Mouse (Mus musculus): ENCODE results near the gene Syn2.
"Not testable (repeated sequence)": the region's sequence is repeated elsewhere in the genome, so short reads cannot be mapped to it uniquely, and the experiment has no call there.

Syn2 gene

DNA sequence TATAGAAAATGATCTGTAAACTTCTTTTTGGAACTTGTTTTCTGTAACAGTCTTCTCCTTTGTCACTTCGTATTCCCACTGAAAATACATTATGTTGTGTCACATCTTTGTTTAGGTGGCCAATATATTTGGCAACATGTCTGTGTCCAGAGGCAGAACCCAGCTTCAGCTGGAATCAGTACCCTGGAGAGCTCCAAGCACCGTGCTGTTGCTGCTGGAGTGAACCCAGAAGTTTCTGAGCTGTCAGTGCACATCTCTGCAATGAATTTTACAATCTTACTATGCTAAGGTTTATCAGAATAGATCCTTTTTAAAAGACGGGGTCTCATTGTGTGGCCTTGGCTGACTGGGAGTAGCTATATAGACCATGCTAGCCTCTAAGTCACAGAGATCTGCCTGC is 44.1 kb downstream of the Syn2 start:
- DNase-seq: peak in 1 of 2 experiments; percentile 28

DNA sequence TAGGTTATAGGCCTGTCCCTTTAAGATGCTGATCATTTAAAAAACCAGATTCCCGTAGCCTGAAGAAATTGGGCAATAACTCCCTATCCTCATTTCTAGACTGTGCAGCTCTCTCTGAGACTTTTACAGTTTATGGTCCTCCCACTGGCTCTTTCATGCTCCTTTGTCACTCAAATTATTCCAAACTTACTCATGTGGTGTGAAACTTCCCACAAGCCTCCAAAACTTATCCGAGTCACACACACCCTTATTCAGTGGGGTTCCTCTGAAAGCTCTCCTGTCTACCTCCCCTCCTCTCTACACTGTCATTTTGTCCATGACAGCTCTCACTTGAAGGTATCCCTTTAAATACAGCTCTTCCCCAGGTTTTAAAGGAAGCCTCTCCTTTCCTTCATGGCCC is 46.4 kb downstream of the Syn2 start:
- DNase-seq: no peak

DNA sequence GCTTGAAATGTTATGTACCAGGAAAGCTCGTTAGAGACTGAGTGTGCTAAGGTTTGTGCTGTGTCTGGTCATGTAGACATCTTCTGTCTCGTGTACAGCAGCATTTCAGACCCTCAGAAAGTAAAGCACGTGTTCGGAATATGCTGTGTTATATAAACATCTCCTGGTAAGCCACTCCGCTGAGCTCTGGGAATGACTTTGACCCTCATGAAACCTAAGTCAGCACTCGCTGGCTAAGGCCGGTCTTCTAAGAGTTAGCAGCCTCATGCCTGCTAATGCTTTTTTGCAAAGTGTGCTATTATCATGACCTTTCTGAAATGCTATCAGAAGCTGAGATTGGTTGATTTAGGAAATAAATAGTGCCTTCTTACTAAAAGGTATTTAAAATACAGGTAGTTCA is 56.4 kb downstream of the Syn2 start:
- DNase-seq: peak; percentile 38 to 65

DNA sequence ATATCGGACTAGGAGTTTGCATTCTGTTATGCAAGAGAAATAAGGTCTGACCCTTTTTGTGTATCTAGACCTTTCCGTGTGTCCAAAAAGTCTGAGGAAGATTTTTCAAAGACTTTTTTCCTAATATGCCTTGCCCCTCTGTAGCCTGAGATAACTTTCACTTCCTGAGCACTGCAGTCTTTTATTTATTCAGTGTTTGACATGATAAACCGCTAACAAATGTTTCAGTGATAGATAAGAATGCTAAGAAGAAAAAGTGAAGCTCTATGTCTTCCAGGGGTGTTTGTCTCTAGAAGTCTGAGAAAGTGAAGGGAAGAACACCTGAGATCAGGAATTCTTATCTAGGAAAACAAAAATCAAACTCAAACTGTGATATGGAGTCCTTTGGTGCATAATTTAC is 66.1 kb downstream of the Syn2 start:
- DNase-seq: no peak

DNA sequence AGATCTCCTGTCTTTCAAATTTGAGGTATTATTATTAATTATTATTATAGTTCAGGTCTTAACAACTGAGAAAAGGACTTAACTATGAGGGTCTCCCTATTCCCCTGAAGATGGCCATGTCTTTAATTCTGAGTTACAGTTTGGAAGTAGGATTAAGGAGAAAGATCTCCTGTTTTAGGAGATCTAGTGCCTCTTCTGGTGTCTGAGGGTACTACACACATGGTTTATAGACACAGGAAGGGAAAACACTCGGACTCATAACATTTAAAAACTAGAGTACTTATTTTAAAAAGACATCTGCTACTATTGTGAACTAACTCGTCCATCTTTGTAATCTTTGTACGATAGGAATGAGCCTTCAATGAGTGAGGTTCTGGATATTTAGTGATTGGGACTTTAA is 68.3 kb downstream of the Syn2 start:
- DNase-seq: no peak

DNA sequence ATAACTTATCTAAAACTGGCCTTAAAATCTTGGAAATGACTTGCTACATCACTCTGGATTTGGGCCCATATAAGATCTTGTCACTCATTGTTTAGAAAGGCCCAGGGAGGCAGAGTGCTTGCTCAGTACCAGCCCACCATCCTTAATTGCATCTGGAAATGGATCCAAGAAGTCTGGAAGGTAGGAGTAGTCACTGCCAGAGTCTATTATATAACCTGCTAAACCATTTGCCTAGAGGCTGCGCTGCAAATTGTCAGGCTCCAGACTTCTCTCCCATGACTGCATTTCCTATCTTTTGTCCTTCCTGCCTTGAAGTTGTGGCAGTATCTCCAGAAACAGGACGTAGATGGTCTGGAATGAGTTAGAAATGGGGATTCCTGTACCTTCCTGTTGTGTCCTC is 75.5 kb downstream of the Syn2 start:
- no peak for DNase-seq

DNA sequence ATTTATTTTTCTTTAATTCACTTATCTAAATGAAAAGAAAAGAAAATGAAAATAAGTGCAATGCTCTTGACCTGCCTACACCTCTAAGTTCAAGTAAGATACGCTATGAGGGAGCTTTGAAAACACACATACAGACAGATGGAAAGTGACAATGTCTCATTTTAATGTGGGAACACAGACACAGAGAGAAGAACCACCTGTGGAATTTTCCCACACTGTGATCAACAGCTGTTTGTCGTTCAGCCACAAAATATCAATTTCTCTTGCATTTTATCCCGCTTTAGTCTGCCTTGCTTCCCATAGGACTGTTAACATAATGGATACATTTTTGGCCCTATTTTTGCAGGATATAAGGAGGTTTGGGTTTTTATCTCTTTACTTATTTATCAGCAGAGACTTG is 76.1 kb downstream of the Syn2 start:
- DNase-seq: no peak

DNA sequence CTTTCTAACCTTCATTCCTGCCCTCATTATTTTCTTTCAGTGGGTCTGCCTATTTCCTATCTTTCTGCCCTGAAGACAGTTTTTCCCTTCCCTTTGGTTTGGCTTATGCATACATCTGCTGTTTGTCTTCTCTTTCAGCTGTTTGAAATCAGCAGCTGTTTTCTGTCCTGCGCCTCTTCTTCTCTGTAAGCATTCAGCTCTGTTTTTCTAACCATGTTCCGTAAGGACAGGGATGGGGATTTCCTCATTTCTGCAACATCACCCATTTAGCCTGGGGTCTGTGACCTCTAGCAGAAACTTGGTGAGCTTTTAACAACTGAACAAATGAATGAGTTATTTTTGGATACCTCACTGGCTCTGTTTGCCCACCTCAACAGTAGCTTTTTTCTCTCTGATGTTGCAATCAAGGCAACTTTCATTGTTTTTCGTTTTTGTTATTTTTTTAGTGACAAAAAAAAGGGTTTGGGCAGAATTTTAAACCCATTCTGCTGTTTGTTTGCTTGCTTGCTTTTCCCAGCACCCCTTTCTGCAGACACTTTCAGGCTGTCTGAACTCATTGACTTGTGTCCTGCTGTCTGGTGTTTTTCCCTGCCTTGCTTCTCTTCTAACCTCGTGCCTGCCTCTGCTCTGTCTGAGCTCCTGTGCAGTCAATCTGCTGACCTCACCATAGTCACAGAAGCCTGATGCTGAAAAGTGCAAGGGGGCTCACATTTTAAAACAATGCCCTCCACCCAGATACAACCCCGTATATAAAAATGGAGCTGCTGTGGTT is 77.6 kb downstream of the Syn2 start:
- no peak for DNase-seq

DNA sequence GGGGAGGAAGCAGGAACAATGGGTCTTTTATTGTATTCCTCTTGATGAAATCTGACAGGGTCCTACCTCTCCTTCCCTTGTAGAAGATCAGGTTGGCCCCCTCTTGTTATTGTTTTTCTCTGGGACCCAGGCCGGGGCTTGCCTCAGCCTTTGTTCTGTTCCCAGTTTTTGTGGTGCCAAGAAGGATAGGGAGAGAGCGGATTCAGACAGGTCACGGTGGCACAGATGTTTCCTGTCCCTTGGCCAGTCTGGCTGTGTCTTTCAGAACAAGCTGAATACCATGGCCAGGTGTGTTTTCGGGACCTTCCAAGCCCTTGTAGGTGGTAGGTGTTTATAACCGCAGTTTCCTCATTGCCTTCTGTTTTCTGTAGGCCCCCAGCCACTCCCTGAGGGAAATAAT is 78.4 kb downstream of the Syn2 start:
- DNase-seq: no peak

DNA sequence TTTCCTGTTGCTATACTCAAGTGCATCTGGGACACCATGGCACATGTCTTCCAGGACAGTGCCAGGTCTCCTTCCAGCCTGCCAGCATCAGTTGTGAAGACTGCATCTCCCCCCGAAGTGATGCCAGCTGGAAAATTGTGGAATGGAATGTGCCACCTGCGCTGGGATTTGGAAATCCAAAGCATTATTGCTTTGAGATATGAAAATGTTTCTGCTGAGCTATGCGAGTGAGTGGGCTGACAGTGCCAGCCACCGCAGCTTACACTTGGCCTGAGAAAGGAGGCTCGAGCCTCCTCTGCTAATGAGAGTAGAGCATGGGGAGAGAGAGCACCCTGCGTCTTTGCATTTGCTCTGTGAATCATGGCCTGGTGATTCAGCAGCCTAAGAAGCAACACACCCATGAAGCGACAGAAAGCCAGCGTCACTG is 86.5 kb downstream of the Syn2 start:
- DNase-seq: no peak

DNA sequence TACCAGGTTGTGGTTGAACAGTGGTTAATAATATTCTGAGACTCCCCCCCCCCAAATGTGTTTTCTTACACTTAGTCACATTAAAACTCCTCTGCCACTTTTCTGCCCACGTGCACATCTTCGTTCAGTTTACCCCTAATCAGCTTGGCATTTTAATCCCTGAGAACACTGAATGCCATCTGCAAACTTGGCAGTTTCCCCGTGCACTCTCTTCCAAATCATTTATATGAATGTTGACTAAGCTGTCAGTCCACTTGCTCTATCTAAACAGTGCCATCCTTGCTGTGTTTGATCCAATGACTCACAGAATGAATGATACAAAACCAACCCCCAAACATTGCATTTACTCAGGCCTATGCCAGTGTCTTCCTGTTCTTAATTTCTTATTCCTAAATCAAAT is 90.8 kb downstream of the Syn2 start:
- no peak for DNase-seq

DNA sequence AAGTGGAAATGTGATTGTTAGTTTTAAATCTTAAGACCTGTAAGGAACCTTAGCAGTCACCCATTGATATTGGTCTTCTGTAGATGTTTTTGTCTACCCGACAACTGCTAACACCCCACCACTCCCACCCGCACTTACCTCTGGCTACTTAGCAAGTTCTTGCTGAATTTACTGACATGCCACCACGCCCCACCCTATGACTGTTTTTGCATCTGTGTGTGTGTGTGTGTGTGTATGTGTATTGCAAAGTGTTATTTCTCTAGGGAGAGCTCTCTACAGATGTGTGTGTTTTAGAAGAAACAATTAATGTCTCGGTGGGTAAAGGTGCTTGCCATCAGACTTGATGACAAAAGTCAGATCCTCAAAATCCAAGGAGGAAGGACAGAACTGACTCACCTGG is 92.3 kb downstream of the Syn2 start, which contains the start of gene Gm17482:
Gm17482 (plus strand) TSS at position 301 of the 400 bp plus-strand sequence.
- no peak for DNase-seq

DNA sequence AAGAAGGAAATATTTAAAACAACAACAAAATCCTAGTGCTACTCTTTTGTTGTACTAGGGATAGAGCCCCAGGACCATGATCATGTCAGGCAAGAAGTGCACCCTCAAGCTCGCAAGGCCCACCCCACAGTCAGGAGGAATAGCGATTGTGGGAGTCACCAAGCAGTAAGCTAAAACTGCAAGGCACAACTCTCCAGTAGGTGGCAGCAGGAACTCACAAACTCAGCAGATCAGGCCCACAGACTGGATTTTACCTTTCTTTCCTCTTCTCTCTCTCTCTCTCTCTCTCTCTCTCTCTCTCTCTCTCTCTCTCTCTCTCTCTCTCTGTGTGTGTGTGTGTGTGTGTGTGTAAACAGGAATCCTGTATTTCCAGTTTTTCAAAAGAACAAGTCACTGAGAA is 92.8 kb downstream of the Syn2 start:
- DNase-seq: peak; percentile 41 to 84

DNA sequence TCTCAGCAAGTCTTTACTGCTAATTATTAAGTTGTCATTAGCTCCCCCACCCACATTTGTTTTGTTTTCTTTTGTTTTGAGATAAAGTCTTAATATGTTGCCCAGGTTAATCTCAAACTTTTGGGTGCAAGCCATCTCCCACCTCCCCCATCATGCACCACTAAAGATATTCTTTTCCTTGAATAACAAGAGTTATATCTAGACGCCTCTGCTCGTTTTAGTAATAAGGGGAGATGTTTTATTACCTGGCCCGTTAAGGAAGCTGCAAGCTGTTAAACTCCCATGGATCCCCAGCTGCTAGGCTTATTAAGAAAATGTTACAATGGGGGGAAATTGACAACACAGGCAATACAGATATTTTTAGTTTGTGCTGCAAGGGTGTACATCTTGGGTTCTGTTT is 95.9 kb downstream of the Syn2 start:
- no peak for DNase-seq

DNA sequence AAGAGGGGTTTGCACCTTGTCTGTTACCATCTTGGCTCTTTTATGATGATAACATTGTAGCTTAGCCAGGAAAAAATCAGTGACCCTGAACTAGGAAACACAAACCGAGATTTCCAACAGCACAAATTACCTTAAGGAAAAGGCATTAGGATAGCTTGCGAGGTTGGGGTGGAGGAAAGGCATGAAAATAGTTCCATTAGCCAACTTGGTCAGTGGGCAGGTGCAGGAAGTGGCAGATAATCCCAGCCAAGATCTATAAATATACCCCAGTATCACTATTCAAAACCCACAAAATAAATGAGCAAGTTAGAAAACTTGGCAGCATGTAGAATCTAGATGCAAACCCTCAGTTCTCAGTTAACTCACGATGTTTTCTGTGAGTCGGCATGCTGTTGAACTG is 97.1 kb downstream of the Syn2 start:
- DNase-seq: no peak

DNA sequence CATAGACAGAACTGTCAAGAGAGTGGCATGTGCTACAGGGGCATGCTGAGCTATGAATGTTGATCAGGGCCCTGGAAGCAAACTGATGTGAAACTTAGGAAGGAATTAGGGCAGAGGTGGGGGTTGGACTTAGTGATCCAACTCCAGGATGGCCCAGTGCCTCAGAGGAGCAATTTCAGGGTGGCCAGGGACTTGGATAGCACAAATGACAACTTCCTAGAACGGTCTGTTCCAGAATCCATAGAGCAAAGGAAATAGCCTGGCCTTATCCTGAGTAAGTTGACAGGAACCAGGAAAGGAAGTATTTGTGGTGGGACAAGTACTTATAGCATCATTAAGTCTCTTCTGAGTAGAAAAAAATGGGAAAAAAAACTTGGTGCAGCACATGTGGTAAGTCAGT is 97.9 kb downstream of the Syn2 start:
- DNase-seq: no peak

DNA sequence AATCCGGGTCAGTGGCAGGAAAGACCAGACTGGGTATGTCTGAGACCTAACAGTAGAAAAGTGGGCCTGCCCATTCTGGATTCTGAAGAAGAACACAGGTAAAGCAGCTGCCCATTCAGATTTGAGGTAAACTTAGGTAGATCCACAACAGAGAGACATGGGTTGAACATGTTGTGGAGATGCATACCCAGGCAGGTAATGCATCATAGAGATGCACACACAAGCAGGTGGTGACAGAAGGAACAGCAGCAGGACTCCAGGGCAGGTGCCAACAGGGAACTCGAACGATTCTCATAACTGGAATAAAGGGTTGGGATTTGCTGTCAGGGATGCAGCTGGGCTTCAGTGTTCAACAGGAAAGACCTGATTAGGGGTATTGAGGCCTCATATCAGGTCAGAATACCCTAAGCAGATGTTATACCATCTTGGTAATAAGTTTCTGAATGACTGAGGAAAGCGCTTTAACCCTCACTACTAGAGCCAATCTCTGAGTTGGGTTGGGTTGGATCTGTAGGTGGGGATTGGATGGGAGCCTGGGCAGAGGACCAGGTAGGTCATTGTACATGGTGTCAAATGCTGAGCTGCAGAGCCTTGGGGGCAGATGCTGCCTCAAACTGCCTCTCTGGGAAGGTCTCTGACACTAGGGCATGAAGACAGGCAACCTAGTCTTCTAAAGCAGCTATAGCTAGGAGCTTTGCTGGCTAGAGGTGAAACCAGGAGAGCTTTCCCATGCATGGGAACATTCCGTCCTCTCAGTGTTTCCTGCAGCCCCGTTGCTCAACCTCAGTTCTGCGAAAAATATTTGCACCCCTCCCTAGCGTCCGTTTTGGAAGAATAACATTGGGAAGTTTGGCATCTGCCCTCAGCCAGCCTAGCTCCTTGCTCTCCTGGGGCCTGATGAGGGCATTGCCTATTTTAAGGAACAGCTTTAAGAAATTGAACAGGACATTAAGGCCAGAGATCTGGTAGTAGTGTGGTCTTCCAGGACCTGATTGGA is 103.6 kb downstream of the Syn2 start:
- no peak for DNase-seq

DNA sequence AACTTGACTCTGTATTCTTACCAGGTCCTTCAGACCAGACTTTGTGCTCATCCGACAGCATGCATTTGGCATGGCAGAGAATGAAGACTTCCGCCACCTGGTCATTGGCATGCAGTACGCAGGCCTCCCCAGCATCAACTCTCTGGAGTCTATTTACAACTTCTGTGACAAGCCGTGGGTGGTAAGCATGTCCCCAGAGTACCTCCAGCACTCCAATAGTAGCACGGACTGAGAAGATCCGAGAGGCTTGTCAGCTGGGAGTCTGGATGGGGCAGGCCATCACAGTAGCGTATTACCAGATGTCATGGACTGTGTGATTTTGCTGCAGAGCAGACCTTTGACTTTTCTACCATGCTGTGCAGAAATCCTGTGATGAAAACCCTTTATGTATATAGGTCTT is 104.6 kb downstream of the Syn2 start:
- no peak for DNase-seq

DNA sequence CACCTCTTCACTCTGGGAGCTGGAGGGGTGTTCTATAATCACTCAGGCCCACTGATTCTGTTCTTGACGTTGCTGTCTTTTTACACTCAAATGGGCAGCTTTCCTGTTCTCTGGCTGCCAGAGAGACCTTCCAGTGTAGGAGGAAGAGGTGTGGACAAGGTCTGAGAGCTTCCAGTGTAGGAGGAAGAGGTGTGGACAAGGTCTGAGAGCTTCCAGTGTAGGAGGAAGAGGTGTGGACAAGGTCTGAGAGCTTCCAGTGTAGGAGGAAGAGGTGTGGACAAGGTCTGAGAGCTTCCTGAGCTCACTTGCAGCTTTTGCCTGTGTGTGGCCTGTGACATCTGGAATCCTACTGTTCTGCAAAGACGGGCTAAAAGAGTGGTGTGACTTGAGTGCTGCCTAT is 105.7 kb downstream of the Syn2 start:
- not testable (repeated sequence) for DNase-seq

DNA sequence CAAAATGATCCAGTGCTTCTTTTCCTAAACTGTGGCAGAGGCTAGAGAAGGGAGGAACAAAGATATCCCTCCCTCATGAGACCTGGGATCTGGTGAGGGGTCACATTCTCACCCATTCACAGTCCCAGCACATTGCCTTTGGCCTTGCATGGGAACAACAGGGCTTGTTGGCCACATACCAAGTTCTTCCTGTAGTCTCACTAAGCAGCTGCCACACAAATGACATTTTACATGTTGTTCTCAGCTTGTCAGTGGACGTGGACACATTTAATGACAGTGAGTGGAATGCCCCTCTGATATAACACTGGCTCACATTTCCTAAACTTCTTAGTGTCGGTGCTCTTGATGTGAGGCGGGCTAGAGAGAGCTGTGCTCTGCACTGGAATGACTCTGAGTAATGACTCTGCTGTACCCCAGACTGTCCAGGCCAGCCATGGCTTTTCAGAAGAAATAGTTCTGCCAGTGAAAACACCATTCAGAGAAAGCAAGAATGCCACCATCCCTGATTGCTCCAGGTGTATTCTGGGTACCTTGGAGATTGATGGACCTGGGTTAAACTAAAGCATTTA is 106.5 kb downstream of the Syn2 start:
- DNase-seq: no peak

DNA sequence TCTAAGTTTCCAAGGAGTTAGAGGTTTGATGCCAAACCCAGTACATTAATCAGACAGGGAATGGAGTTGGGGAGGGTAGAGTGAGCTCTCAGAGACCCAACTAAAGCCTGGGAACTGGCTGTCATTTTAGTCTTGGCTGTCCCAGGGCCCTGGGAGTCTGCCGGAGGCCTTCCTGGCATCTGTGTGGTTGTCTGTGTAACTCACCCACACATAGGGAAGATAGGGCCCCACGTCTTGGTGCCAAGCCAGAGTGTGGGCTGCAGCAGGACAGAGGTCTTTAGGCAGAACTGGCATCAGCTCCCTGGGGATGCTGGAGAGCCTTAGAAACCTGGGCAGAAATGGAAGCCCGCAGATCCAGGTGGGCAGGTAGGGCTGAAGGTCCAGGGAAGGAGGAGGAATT is 107.2 kb downstream of the Syn2 start:
- no peak for DNase-seq

DNA sequence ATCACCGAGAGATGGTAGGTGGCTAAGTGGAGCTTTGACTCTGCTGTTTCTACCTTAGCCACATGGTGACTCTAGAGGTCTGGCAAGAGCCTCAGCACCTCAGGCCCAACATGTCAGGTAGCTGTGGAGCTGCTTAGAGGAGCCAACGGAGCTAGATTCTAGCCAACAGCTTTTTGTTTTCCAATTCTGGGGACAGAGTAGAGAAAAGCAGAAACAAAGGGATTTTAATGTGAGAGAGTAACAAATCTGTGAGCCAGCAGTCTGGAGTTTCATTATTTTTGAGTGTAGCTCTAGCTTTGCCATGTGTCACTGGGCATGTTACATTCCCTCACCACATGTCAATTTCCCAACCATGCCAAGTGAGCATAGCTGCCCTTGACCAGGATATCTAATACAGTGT is 109.5 kb downstream of the Syn2 start:
- DNase-seq: no peak

DNA sequence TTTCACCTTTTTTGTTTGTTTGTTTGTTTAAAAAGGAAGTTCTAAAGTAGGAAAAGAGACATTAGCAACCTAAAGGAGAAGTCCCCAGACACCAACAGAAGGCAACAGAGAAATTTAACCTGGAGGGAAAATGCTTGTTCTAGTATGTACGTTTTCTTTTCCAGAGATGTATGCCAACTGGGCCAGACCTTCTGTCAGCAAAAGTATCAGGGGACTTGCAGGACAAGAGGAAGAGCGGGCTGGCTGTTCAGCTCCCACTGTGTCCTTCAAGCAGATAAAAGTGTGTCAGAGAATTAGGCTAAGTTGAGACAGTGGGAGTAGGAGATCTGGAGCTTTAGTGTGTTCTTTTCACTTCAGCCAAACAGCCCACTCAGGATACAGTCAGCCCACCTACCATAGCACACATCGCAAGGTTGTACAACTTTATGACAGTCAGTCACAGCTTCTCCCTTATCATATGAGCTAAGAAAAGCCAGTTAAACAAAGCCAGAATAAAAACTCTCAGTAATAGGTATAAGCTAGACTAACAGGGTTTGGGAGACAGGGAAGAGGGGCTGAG is 110.9 kb downstream of the Syn2 start:
- no peak for DNase-seq
